Mouse (Mus musculus) liver, embryonic 14.5 days (tissue): Measurements from ENCODE around the gene Pgm2. TPM values are rescaled to one million over a fixed set of nuclear protein-coding genes. Genes with fewer than 3 reads are reported as not detected.

Experiments used
- ATAC-seq: fragments of 200-750 bp; cut with Nextera tagmentation; 2 replicates; pipeline ENCODE4 v1.8.0; 2017; ENCODE audit warnings: moderate number of reproducible peaks, mild to moderate bottlenecking, moderate library complexity; ENCODE audit not compliant: insufficient read depth
- DNase-seq, 3 experiments: peaks; one replicate each; pipeline ENCODE4 v3.0.0-alpha.2; 2012 to 2013; ENCODE audit warnings: low read depth in 3 of 3, low spot score in 3 of 3
- H3K27ac ChIP-seq: fragments of 300-500 bp; sonication (generic); 2 replicates; pipeline ENCODE4 v1.5.1; 2014; ENCODE audit warnings: moderate library complexity, mild to moderate bottlenecking, control low read depth, inconsistent platforms
- H3K27me3 ChIP-seq: fragments of 300-500 bp; sonication (generic); 2 replicates; pipeline ENCODE4 v1.6.1; 2014; ENCODE audit warnings: mild to moderate bottlenecking, low read length, moderate library complexity; ENCODE audit not compliant: control insufficient read depth, insufficient read depth
- H3K36me3 ChIP-seq: fragments of 300-500 bp; sonication (generic); replicated peaks from 2 replicates; pipeline ENCODE4 v1.6.1; 2014; ENCODE audit warnings: low read depth; ENCODE audit not compliant: control insufficient read depth, insufficient read depth
- H3K4me1 ChIP-seq, 2 experiments: fragments of 200-500 bp in 1 of 2; fragments of 300-500 bp in 1 of 2; sonication (generic) in 1 of 2; replicated peaks; 2 replicates each; pipeline ENCODE4 v1.6.1; 2012 to 2014; ENCODE audit warnings: antibody characterized with exemption in 1 of 2, inconsistent platforms in 1 of 2, low read length in 1 of 2; ENCODE audit not compliant: control insufficient read depth in 2 of 2, insufficient read depth in 2 of 2
- H3K4me2 ChIP-seq: fragments of 300-500 bp; sonication (generic); 2 replicates; pipeline ENCODE4 v1.6.1; 2014; ENCODE audit warnings: low read depth, mild to moderate bottlenecking, control low read depth, moderate library complexity
- H3K4me3 ChIP-seq, 2 experiments: fragments of 200-500 bp in 1 of 2; fragments of 300-500 bp in 1 of 2; sonication (generic) in 1 of 2; 2 replicates each; pipeline ENCODE4 v1.5.1; 2012 to 2014; ENCODE audit warnings: low read depth in 2 of 2, low read length in 2 of 2, mild to moderate bottlenecking in 2 of 2, control low read depth in 1 of 2, inconsistent platforms in 1 of 2, moderate library complexity in 1 of 2; ENCODE audit not compliant: insufficient read depth in 1 of 2
- H3K9ac ChIP-seq: fragments of 300-500 bp; sonication (generic); replicated peaks from 2 replicates; pipeline ENCODE4 v1.6.1; 2014; ENCODE audit warnings: mild to moderate bottlenecking, control low read depth, moderate library complexity
- H3K9me3 ChIP-seq: fragments of 300-500 bp; sonication (generic); 2 replicates; pipeline ENCODE4 v1.6.1; 2016; ENCODE audit warnings: low read length, mixed read lengths; ENCODE audit not compliant: control insufficient read depth
- CTCF ChIP-seq: IDR thresholded peaks from 2 replicates; pipeline ENCODE4 v1.5.1; 2016; ENCODE audit warnings: antibody characterized with exemption, low read depth, control low read depth
- EP300 ChIP-seq: IDR thresholded peaks from 2 replicates; pipeline ENCODE4 v1.6.1; 2016; ENCODE audit warnings: antibody characterized with exemption, low read depth
- WGBS: fragments of 180-500 bp; shearing (Covaris S2); extraction: QIAGEN DNeasy Blood & Tissue Kit; methylation state at CpG from one replicate; pipeline ENCODE4 v1.1.7; 2014; ENCODE audit not compliant: insufficient replicate concordance; 5-methylcytosine and 5-hydroxymethylcytosine counted together
- polyA plus RNA-seq, 2 experiments: library from polyadenylated mRNA; depleted of rRNA in 1 of 2; stranded (reverse) in 1 of 2; unstranded in 1 of 2; fragments of >200 nt; fragmentation: Nextera tagmentation in 1 of 2; extraction: Ambion mirVana in 1 of 2; gene quantifications; 2 replicates each; pipeline versions ENCODE4 v1.2.1 to v1.2.3; 2012 to 2014

The Pgm2 gene
- polyA plus RNA-seq, 2 experiments: 10.5 to 18.2 TPM

GRCm38 (mm10) chr5:64159781-64160704 is 67.3 kb downstream of the Pgm2 start:
- WGBS: under 1% methylated on average over 61 of the region's 63 CpGs
- Histone ChIP-seq H3K9ac (peak overlapping the region; percentile 79), H3K9me3 (no peaks in the 10 kb centered on the region), H3K4me3 (peak overlapping the region; percentile 61 to 83), H3K4me2 (peak overlapping the region; percentile 100), H3K27me3 (peaks cover 5% of the 10 kb centered on the region; the same call in 1 of the 2 replicates), H3K27ac (no peak overlapping the region; the same call in 1 of the 2 replicates), H3K4me1 (peaks cover 36% of the 10 kb centered on the region in 2 experiments), H3K36me3 (no peaks in the 10 kb centered on the region)
- DNase-seq (no peak), ATAC-seq (peak; percentile 55)
- TF ChIP-seq EP300 (no peak), CTCF (peak; percentile 24; the same call in 1 of the 2 replicates)

GRCm38 (mm10) chr5:64160705-64161391 is 68.1 kb downstream of the Pgm2 start:
- 2% methylated on average over 23 of the region's 23 CpGs for WGBS
- ATAC-seq: peak; percentile 17; the same call in 1 of the 2 replicates
- Histone ChIP-seq H3K9me3 (no peaks in the 10 kb centered on the region), H3K36me3 (no peaks in the 10 kb centered on the region), H3K4me1 (peaks cover 35% of the 10 kb centered on the region in 2 experiments), H3K4me3 (peak overlapping the region; percentile 61 to 83), H3K27ac (no peak overlapping the region), H3K4me2 (peak overlapping the region; percentile 100), H3K9ac (peak overlapping the region; percentile 79), H3K27me3 (peaks cover 5% of the 10 kb centered on the region; the same call in 1 of the 2 replicates)
- no peak for DNase-seq
- no peak for TF ChIP-seq EP300
- no peak for TF ChIP-seq CTCF

- peak overlapping the region in 1 of 2 experiments; percentile 83; a peak in 2 of 4 replicates for H3K4me3 ChIP-seq
- DNase-seq (no peak), ATAC-seq (peak; percentile 24; the same call in 1 of the 2 replicates)
- H3K9me3 ChIP-seq: no peaks in the 10 kb centered on the region
- peaks cover 26 to 32% of the 10 kb centered on the region in 2 experiments for H3K4me1 ChIP-seq
- H3K27me3 ChIP-seq: peaks cover 5% of the 10 kb centered on the region; the same call in 1 of the 2 replicates
- WGBS: 20% methylated on average over 3 of the region's 3 CpGs
- no peaks in the 10 kb centered on the region for H3K36me3 ChIP-seq
- peak overlapping the region; percentile 7; the same call in 1 of the 2 replicates for H3K27ac ChIP-seq
- H3K9ac ChIP-seq: no peak overlapping the region; the same call in 1 of the 2 replicates
- H3K4me2 ChIP-seq: peak overlapping the region; percentile 100
- TF ChIP-seq EP300 (no peak), CTCF (no peak)
Measured at GRCm38 (mm10) chr5:64161917-64162316, 69.2 kb downstream of the Pgm2 start.

GRCm38 (mm10) chr5:64162582-64162981 is 69.8 kb downstream of the Pgm2 start:
- no peaks in the 10 kb centered on the region for H3K9me3 ChIP-seq
- H3K27ac ChIP-seq: no peak overlapping the region
- no peak for TF ChIP-seq CTCF
- no peak for TF ChIP-seq EP300
- no peaks in the 10 kb centered on the region for H3K36me3 ChIP-seq
- ATAC-seq: no peak
- H3K4me2 ChIP-seq: peak overlapping the region; percentile 100
- no peak overlapping the region for H3K4me3 ChIP-seq
- peaks cover 26 to 32% of the 10 kb centered on the region in 2 experiments for H3K4me1 ChIP-seq
- no peak overlapping the region for H3K9ac ChIP-seq
- DNase-seq: no peak
- WGBS: 81% methylated on average over 5 of the region's 5 CpGs
- peaks cover 5% of the 10 kb centered on the region; the same call in 1 of the 2 replicates for H3K27me3 ChIP-seq

- no peak overlapping the region for H3K27ac ChIP-seq
- no peaks in the 10 kb centered on the region for H3K9me3 ChIP-seq
- ATAC-seq: no peak
- H3K9ac ChIP-seq: no peak overlapping the region
- H3K36me3 ChIP-seq: no peaks in the 10 kb centered on the region
- H3K4me2 ChIP-seq: no peak overlapping the region
- no peak overlapping the region for H3K4me3 ChIP-seq
- peaks cover 20 to 22% of the 10 kb centered on the region in 2 experiments for H3K4me1 ChIP-seq
- TF ChIP-seq CTCF (no peak), EP300 (no peak)
- DNase-seq: no peak
- H3K27me3 ChIP-seq: peaks cover 4% of the 10 kb centered on the region; the same call in 1 of the 2 replicates
- 69% methylated on average over 3 of the region's 3 CpGs for whole genome bisulfite sequencing
Measured at GRCm38 (mm10) chr5:64164414-64164813, 71.7 kb downstream of the Pgm2 start.
